Mouse (Mus musculus): ENCODE measurements around the gene Srpk1. TPM values are rescaled to one million over a fixed set of nuclear protein-coding genes. Genes with fewer than 3 reads are reported as not detected.

Srpk1 gene
- polyA plus RNA-seq, 1 experiment from 2014 or later, result 124 TPM

DNA sequence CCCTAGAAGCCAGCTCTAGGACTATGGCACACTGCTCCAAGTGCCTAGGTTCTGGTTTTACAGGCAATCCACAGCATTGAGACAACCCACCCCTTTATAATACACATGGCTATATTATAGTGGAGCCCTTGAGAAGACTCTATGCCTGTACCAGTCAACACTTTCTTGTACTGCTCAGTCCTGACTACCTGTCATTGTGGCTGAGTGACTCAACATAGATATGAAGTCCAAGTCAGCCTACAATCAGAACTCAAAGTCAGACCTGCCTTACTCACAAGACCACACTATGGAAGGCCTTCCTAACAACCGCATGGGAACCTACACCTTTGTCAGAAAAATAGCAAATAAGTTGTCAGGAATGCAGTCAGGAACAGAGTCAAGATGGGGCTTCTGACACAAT is 3.7 kb downstream of the Srpk1 start:
- 0 out of 2 replicates have a peak, but pooled peaks cover 5% of the 10 kb centered on the region for H3K36me3 ChIP-seq (ENCODE audit: control insufficient read depth, insufficient read depth, low read length)
- no peaks in the 10 kb centered on the region for H3K9me3 ChIP-seq (ENCODE audit: control insufficient read depth, low read length)
- 97% methylated on average over 1 of the region's 1 CpGs for WGBS
- H3K9ac ChIP-seq (ENCODE audit: low read length), result no peak overlapping the region
- no peak overlapping the region for H3K27ac ChIP-seq (ENCODE audit: low read depth, low read length)
- H3K4me1 ChIP-seq (ENCODE audit: control insufficient read depth, insufficient read depth, low read length), result peaks cover 12% of the 10 kb centered on the region
- H3K4me2 ChIP-seq, result no peak overlapping the region
- H3K4me3 ChIP-seq (ENCODE audit: low read depth, low read length), result no peak overlapping the region
- ATAC-seq (ENCODE audit: low FRiP score) (no peak), DNase-seq (ENCODE audit: low spot score, missing footprints) (no peak)
- H3K27me3 ChIP-seq (ENCODE audit: control insufficient read depth, insufficient read depth, low read length), result no peaks in the 10 kb centered on the region

DNA sequence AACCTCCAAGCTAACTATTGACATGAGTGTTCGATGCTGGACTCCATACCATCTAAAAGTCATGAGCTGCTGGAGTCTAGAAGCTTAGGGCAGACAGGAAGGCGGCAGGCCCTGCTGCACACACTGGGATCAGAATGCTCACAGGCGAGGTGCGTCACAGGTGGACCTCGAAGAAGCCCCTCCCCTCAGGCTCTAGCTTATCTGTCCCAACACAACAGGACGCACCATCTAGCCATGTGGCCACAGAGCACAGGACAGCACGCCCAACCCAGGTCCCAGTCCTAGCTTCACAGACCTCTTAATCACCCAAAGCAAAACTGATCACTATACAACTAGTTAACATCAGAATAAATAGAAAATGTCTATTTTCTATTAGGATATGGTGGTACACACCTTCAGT is 4.4 kb downstream of the Srpk1 start:
- DNase-seq (ENCODE audit: low spot score, missing footprints) (no peak), ATAC-seq (ENCODE audit: low FRiP score) (no peak)
- H3K9ac ChIP-seq (ENCODE audit: low read length), result no peak overlapping the region

DNA sequence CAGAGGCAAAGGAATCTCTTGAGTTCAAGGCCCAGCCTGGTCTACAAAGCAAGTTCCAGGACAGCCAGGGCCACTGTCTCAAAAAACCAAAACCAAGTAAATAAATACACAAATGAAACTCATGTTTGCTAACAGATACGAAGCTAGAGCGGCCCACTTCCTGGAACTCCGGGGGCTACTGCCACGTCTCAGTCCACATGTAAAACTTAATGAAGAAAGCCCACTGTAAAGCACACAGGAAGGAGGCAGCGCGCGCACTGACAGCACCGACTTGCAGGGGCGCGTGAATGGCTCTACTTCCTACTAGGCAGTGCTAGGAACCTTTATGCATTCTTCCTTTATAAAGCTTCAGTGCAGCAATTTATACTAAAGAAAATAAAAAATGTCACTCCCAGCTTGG is 4.9 kb downstream of the Srpk1 start:
- ATAC-seq (ENCODE audit: low FRiP score) (no peak), DNase-seq (ENCODE audit: low spot score, missing footprints) (no peak)
- H3K4me2 ChIP-seq, result no peak overlapping the region
- peaks cover 11% of the 10 kb centered on the region for H3K4me1 ChIP-seq (ENCODE audit: control insufficient read depth, insufficient read depth, low read length)
- no peak overlapping the region for H3K4me3 ChIP-seq (ENCODE audit: low read depth, low read length)
- H3K36me3 ChIP-seq (ENCODE audit: control insufficient read depth, insufficient read depth, low read length), result 0 out of 2 replicates have a peak, but pooled peaks cover 5% of the 10 kb centered on the region
- 92% methylated on average over 10 of the region's 10 CpGs for WGBS
- H3K27ac ChIP-seq (ENCODE audit: low read depth, low read length), result no peak overlapping the region
- H3K9me3 ChIP-seq (ENCODE audit: control insufficient read depth, low read length), result no peaks in the 10 kb centered on the region
- H3K27me3 ChIP-seq (ENCODE audit: control insufficient read depth, insufficient read depth, low read length), result no peaks in the 10 kb centered on the region
- H3K9ac ChIP-seq (ENCODE audit: low read length), result no peak overlapping the region

More for the DNA sequence above, 4.4 kb downstream of the Srpk1 start:
- no peak overlapping the region for H3K4me3 ChIP-seq (ENCODE audit: low read depth, low read length)
- no peak overlapping the region for H3K4me2 ChIP-seq
- 0 out of 2 replicates have a peak, but pooled peaks cover 5% of the 10 kb centered on the region for H3K36me3 ChIP-seq (ENCODE audit: control insufficient read depth, insufficient read depth, low read length)
- H3K9me3 ChIP-seq (ENCODE audit: control insufficient read depth, low read length), result no peaks in the 10 kb centered on the region
- H3K27ac ChIP-seq (ENCODE audit: low read depth, low read length), result no peak overlapping the region
- peaks cover 12% of the 10 kb centered on the region for H3K4me1 ChIP-seq (ENCODE audit: control insufficient read depth, insufficient read depth, low read length)
- 90% methylated on average over 7 of the region's 7 CpGs for WGBS
- no peaks in the 10 kb centered on the region for H3K27me3 ChIP-seq (ENCODE audit: control insufficient read depth, insufficient read depth, low read length)

DNA sequence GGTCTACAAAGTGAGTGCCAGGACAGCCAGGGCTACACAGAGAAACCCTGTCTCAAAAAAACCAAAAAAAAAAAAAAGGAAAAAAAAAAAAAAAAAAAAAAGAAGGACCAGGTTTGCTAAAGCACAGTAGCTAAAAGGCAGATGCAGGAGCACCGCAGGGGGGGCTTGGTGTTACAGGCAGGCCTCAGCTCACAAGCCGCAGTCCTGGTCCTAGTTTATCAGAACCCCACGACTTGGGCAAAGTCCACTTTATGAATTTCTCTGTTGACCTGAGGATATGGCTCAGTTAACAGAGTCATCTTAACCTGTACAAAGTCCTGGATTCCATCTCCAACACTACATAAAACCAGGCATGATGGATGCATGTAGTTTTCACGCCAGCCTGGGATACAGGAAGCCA is 7.2 kb downstream of the Srpk1 start:
- WGBS, result 95% methylated on average over 4 of the region's 4 CpGs
- Histone ChIP-seq H3K4me3 (ENCODE audit: low read depth, low read length) (no peak overlapping the region), H3K27me3 (ENCODE audit: control insufficient read depth, insufficient read depth, low read length) (no peaks in the 10 kb centered on the region), H3K4me2 (no peak overlapping the region), H3K9ac (ENCODE audit: low read length) (no peak overlapping the region), H3K36me3 (ENCODE audit: control insufficient read depth, insufficient read depth, low read length) (0 out of 2 replicates have a peak, but pooled peaks cover 5% of the 10 kb centered on the region), H3K27ac (ENCODE audit: low read depth, low read length) (no peak overlapping the region), H3K4me1 (ENCODE audit: control insufficient read depth, insufficient read depth, low read length) (peaks cover under 1% of the 10 kb centered on the region), H3K9me3 (ENCODE audit: control insufficient read depth, low read length) (no peaks in the 10 kb centered on the region)
- DNase-seq (ENCODE audit: low spot score, missing footprints), result no peak
- ATAC-seq (ENCODE audit: low FRiP score), result no peak

DNA sequence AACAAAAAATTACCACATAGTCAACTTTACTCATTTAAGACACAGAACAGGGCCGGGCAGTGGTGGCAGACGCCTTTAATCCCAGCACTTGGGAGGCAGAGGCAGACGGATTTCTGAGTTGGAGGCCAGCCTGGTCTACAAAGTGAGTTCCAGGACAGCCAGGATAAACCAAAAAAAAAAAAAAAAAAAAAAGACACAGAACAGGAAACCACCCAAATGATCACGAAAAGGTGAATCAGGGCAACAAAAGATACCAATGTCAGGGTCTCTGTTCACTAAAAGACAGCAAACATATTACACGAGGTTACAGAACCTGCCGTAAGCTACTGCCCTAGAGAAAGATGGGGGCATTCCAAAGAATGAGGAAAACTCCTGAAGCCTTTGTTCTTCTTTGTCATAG is 9.4 kb downstream of the Srpk1 start:
- no peak for DNase-seq (ENCODE audit: low spot score, missing footprints)
- Histone ChIP-seq H3K4me2 (no peak overlapping the region), H3K4me1 (ENCODE audit: control insufficient read depth, insufficient read depth, low read length) (no peaks in the 10 kb centered on the region), H3K36me3 (ENCODE audit: control insufficient read depth, insufficient read depth, low read length) (0 out of 2 replicates have a peak, but pooled peaks cover 3% of the 10 kb centered on the region), H3K9me3 (ENCODE audit: control insufficient read depth, low read length) (no peaks in the 10 kb centered on the region), H3K9ac (ENCODE audit: low read length) (no peak overlapping the region), H3K4me3 (ENCODE audit: low read depth, low read length) (no peak overlapping the region), H3K27ac (ENCODE audit: low read depth, low read length) (no peak overlapping the region), H3K27me3 (ENCODE audit: control insufficient read depth, insufficient read depth, low read length) (no peaks in the 10 kb centered on the region)
- ATAC-seq (ENCODE audit: low FRiP score), result no peak
- WGBS, result 93% methylated on average over 6 of the region's 6 CpGs

DNA sequence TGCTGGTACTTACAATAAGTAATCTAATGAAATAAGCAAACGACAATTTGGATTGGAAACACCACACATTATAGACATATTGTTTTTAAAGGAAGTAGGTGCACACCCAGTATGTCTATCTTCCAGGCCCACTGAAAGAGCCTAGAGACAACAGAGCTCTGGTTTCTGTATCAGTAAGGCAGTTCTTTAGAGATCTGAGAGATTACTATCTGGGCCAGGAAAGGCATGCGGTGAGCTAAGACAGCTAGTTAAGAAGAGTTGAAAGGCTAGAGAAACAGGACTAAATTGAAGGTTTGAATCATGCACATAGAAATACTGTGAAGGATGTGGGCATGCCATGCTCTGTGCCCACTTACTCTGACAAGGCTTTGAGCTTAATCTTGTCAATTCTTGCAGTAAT is 9.9 kb downstream of the Srpk1 start:
- Histone ChIP-seq H3K4me3 (ENCODE audit: low read depth, low read length) (no peak overlapping the region), H3K27me3 (ENCODE audit: control insufficient read depth, insufficient read depth, low read length) (no peaks in the 10 kb centered on the region), H3K9ac (ENCODE audit: low read length) (no peak overlapping the region), H3K4me1 (ENCODE audit: control insufficient read depth, insufficient read depth, low read length) (no peaks in the 10 kb centered on the region), H3K9me3 (ENCODE audit: control insufficient read depth, low read length) (no peaks in the 10 kb centered on the region), H3K27ac (ENCODE audit: low read depth, low read length) (no peak overlapping the region), H3K4me2 (no peak overlapping the region), H3K36me3 (ENCODE audit: control insufficient read depth, insufficient read depth, low read length) (0 out of 2 replicates have a peak, but pooled peaks cover 2% of the 10 kb centered on the region)
- DNase-seq (ENCODE audit: low spot score, missing footprints) (no peak), ATAC-seq (ENCODE audit: low FRiP score) (no peak)
- WGBS, result 92% methylated on average over 2 of the region's 2 CpGs

DNA sequence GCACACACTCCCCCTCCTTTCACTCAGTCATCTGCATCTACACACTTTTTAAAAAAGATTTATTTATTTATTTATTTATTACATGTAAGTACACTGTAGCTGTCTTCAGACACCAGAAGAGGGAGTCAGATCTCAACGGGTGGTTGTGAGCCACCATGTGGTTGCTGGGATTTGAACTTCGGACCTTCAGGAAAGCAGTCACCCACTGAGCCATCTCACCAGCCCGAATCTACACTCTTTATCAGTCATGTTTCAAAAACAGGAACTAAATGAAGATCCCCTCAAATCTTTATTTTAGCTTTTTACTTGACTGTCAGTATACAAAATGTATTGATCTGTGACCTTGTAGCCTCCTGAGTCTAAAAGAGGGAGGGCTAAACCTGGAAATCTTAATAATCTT is 13.0 kb downstream of the Srpk1 start:
- ATAC-seq (ENCODE audit: low FRiP score), result no peak
- Histone ChIP-seq H3K4me2 (no peak overlapping the region), H3K4me3 (ENCODE audit: low read depth, low read length) (no peak overlapping the region), H3K36me3 (ENCODE audit: control insufficient read depth, insufficient read depth, low read length) (peaks cover 7% of the 10 kb centered on the region), H3K27me3 (ENCODE audit: control insufficient read depth, insufficient read depth, low read length) (no peaks in the 10 kb centered on the region), H3K9ac (ENCODE audit: low read length) (no peak overlapping the region), H3K4me1 (ENCODE audit: control insufficient read depth, insufficient read depth, low read length) (no peaks in the 10 kb centered on the region), H3K27ac (ENCODE audit: low read depth, low read length) (no peak overlapping the region), H3K9me3 (ENCODE audit: control insufficient read depth, low read length) (no peaks in the 10 kb centered on the region)
- DNase-seq (ENCODE audit: low spot score, missing footprints), result no peak
- 86% methylated on average over 3 of the region's 3 CpGs for whole genome bisulfite sequencing

DNA sequence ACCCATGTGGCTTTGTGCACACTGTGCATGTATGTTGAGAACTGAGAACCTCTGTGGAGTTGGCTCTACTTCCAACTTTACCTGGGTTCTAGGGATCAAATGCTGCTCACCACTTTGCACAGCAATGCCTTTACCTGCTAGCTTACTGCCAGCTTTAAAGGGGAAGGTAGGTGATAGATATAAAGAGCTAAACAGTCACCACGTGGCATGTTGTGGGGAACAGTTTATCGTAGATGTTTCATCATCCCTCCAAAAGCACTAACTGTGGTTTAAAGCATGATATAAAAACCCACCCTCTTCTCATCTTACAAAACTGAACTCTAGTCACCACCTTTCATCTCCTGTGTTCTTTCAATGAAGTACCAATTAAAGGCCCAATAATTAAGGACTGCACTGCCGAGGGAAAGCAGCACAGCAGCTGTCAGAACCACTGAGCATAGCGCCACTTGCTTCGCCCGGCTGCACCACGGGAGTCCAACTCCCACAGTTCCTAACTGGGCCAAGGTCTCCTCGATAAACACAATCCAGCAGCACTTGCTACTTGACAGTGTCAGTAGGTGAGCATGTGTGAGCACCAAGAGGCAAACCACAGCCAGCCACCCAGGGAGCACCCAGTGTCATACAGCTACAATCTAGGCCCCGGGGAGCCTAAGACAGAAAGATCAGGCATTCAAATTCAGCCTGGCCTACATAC is 20.8 kb downstream of the Srpk1 start:
- DNase-seq (ENCODE audit: low spot score, missing footprints) (no peak), ATAC-seq (ENCODE audit: low FRiP score) (no peak)
- Histone ChIP-seq H3K27ac (ENCODE audit: low read depth, low read length) (no peak overlapping the region), H3K27me3 (ENCODE audit: control insufficient read depth, insufficient read depth, low read length) (no peaks in the 10 kb centered on the region), H3K4me3 (ENCODE audit: low read depth, low read length) (no peak overlapping the region), H3K36me3 (ENCODE audit: control insufficient read depth, insufficient read depth, low read length) (peaks cover 45% of the 10 kb centered on the region), H3K4me2 (no peak overlapping the region), H3K9ac (ENCODE audit: low read length) (no peak overlapping the region), H3K4me1 (ENCODE audit: control insufficient read depth, insufficient read depth, low read length) (no peaks in the 10 kb centered on the region), H3K9me3 (ENCODE audit: control insufficient read depth, low read length) (no peaks in the 10 kb centered on the region)
- 96% methylated on average over 9 of the region's 9 CpGs for WGBS

DNA sequence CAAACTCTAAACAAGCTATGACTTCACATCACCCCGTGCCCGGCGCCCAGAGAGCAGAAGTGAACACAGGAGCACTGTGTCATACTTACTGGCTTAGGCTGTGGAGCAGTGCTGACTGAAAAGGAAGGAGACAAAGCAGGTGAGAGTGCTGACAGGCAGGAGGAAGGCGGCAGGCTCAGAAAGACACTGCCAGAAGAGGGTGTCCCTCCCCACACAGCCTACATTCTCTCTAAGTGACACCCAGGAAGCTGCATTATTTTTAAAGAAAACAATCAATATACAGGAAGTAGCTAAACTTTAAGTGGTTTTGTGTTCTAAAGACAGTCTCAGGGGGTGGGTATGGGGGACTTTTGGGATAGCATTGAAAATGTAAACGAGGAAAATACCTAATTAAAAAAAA is 21.7 kb downstream of the Srpk1 start:
- no peak for DNase-seq (ENCODE audit: low spot score, missing footprints)
- Histone ChIP-seq H3K27ac (ENCODE audit: low read depth, low read length) (no peak overlapping the region), H3K27me3 (ENCODE audit: control insufficient read depth, insufficient read depth, low read length) (no peaks in the 10 kb centered on the region), H3K4me1 (ENCODE audit: control insufficient read depth, insufficient read depth, low read length) (no peaks in the 10 kb centered on the region), H3K9ac (ENCODE audit: low read length) (no peak overlapping the region), H3K36me3 (ENCODE audit: control insufficient read depth, insufficient read depth, low read length) (peaks cover 51% of the 10 kb centered on the region), H3K4me3 (ENCODE audit: low read depth, low read length) (no peak overlapping the region), H3K4me2 (no peak overlapping the region), H3K9me3 (ENCODE audit: control insufficient read depth, low read length) (no peaks in the 10 kb centered on the region)
- WGBS, result 94% methylated on average over 5 of the region's 5 CpGs
- ATAC-seq (ENCODE audit: low FRiP score), result no peak

Data from midbrain, embryonic 11.5 days (tissue).